Mouse (Mus musculus) limb, embryonic 13.5 days (tissue): ENCODE measurements at regions not wholly inside any gene's neighbourhood (a gene's known extent, or its start where the extent isn't known, plus 50 kb on each side); places are given as distances from the start of the nearest gene placed in this dataset.

Experiments used
- ATAC-seq: fragments of 200-750 bp; cut with Nextera tagmentation; 2 replicates; pipeline ENCODE4 v1.8.0; 2017; ENCODE audit warnings: low read depth, moderate number of reproducible peaks, moderate TSS enrichment; ENCODE audit not compliant: low FRiP score
- H3K27ac ChIP-seq: fragments of 300-500 bp; sonication (generic); 2 replicates; pipeline ENCODE4 v1.5.1; 2015; ENCODE audit warnings: inconsistent platforms, mild to moderate bottlenecking, moderate library complexity
- H3K27me3 ChIP-seq: fragments of 300-500 bp; sonication (generic); 2 replicates; pipeline ENCODE4 v1.6.1; 2015; ENCODE audit warnings: mild to moderate bottlenecking, inconsistent platforms
- H3K36me3 ChIP-seq: fragments of 300-500 bp; sonication (generic); 2 replicates; pipeline ENCODE4 v1.6.1; 2015; ENCODE audit warnings: inconsistent platforms, mild to moderate bottlenecking, moderate library complexity
- H3K4me1 ChIP-seq: fragments of 300-500 bp; sonication (generic); 2 replicates; pipeline ENCODE4 v1.6.1; 2015; ENCODE audit warnings: inconsistent platforms
- H3K4me2 ChIP-seq: fragments of 300-500 bp; sonication (generic); replicated peaks from 2 replicates; pipeline ENCODE4 v1.6.1; 2015; ENCODE audit warnings: inconsistent platforms, mild to moderate bottlenecking, moderate library complexity
- H3K4me3 ChIP-seq: fragments of 300-500 bp; sonication (generic); 2 replicates; pipeline ENCODE4 v1.5.1; 2015; ENCODE audit warnings: moderate library complexity, mild to moderate bottlenecking, inconsistent platforms
- H3K9ac ChIP-seq: fragments of 300-500 bp; sonication (generic); 2 replicates; pipeline ENCODE4 v1.6.1; 2015; ENCODE audit warnings: mild to moderate bottlenecking, inconsistent platforms
- H3K9me3 ChIP-seq: fragments of 300-500 bp; sonication (generic); 2 replicates; pipeline ENCODE4 v1.6.1; 2016; ENCODE audit warnings: inconsistent platforms
- WGBS: fragments of 180-500 bp; shearing (Covaris S2); methylation state at CpG from one replicate; pipeline ENCODE4 v1.1.7; 2015; 5-methylcytosine and 5-hydroxymethylcytosine counted together

DNA sequence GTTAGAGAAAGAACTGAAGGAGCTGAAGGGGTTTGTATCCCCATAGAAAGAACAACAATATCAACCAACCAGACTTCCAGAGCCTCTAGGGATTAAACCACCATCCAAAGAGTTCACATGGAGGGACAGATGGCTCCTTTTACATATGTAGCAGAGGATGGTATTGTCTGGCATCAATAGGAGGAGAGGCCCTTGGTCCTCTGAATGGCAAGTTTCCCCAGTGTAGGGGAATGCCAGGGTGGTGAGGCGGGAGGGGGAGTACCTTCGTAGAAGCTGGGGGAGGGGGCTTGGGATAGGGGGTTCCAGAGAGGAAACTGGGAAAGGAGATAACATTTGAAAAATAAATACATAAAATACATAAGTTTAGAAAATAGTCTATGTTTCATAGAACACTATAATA, 1162.6 kb upstream of the Adgrl4 start:
- H3K27me3 ChIP-seq: 0 out of 2 replicates have a peak, but pooled peaks cover 4% of the 10 kb centered on the region
- no peak for ATAC-seq
- H3K9me3 ChIP-seq: no peaks in the 10 kb centered on the region
- H3K27ac ChIP-seq: no peak overlapping the region
- 0 out of 2 replicates have a peak, but pooled peaks cover 3% of the 10 kb centered on the region for H3K4me1 ChIP-seq
- H3K4me2 ChIP-seq: no peak overlapping the region
- no peak overlapping the region for H3K4me3 ChIP-seq
- WGBS: 83% methylated on average over 2 of the region's 2 CpGs
- no peaks in the 10 kb centered on the region for H3K36me3 ChIP-seq
- no peak overlapping the region for H3K9ac ChIP-seq

- H3K27ac ChIP-seq: no peak overlapping the region
- H3K4me3 ChIP-seq: no peak overlapping the region
- no peak overlapping the region for H3K9ac ChIP-seq
- H3K27me3 ChIP-seq: no peaks in the 10 kb centered on the region
- no peak overlapping the region for H3K4me2 ChIP-seq
- WGBS: 59% methylated on average over 2 of the region's 2 CpGs
- H3K36me3 ChIP-seq: no peaks in the 10 kb centered on the region
- no peaks in the 10 kb centered on the region for H3K9me3 ChIP-seq
- no peak for ATAC-seq
- H3K4me1 ChIP-seq: no peaks in the 10 kb centered on the region
Measured at GRCm38 (mm10) chr3:150296057-150296710, 1141.5 kb upstream of the Adgrl4 start.

- Histone ChIP-seq H3K4me2 (no peak overlapping the region), H3K27ac (no peak overlapping the region), H3K4me3 (no peak overlapping the region), H3K9me3 (no peaks in the 10 kb centered on the region), H3K9ac (no peak overlapping the region), H3K36me3 (no peaks in the 10 kb centered on the region), H3K4me1 (no peaks in the 10 kb centered on the region), H3K27me3 (no peaks in the 10 kb centered on the region)
- ATAC-seq: no peak
- 85% methylated on average over 6 of the region's 6 CpGs for WGBS
Measured at GRCm38 (mm10) chr3:150328811-150329210, 1108.9 kb upstream of the Adgrl4 start.

DNA sequence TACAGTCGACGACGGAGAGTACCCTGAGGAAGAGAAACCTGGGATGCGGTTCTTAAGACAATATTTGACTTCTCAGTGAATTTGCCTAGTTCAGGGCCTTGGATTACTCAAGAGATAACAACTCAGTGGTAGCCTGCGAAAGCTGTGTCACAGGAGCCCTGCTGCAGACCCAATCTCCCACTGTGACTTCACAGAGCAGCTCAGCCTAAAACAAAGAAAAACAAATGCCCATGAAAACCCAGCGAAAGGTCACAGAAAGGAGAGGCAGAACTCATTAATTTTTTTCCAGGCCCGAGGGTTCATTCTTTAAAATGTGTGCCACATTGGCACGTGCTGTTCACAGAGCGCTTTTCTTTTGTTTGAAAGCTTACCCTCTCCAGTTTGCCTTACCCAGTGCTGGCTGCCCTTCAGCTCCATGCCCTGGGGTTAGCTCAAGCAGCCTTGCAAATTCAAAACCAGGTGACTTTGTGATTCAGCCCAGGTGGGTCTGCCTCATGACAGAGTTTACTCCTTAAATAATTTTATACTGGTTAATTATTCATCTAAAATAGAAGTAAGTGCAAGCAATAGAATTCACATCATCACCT, 1085.5 kb upstream of the Adgrl4 start:
- WGBS: 48% methylated on average over 9 of the region's 9 CpGs
- H3K4me3 ChIP-seq: no peak overlapping the region
- peaks cover 5% of the 10 kb centered on the region; the same call in 1 of the 2 replicates for H3K4me1 ChIP-seq
- no peak for ATAC-seq
- no peaks in the 10 kb centered on the region for H3K27me3 ChIP-seq
- no peak overlapping the region; the same call in 1 of the 2 replicates for H3K27ac ChIP-seq
- H3K9me3 ChIP-seq: no peaks in the 10 kb centered on the region
- no peak overlapping the region for H3K4me2 ChIP-seq
- H3K36me3 ChIP-seq: no peaks in the 10 kb centered on the region
- H3K9ac ChIP-seq: no peak overlapping the region

GRCm38 (mm10) chr3:150365766-150366165, 1071.9 kb upstream of the Adgrl4 start:
- H3K27ac ChIP-seq: no peak overlapping the region
- H3K9me3 ChIP-seq: no peaks in the 10 kb centered on the region
- no peaks in the 10 kb centered on the region for H3K4me1 ChIP-seq
- H3K9ac ChIP-seq: no peak overlapping the region
- WGBS: 83% methylated on average over 3 of the region's 3 CpGs
- H3K27me3 ChIP-seq: no peaks in the 10 kb centered on the region
- no peak overlapping the region for H3K4me3 ChIP-seq
- ATAC-seq: no peak
- no peaks in the 10 kb centered on the region for H3K36me3 ChIP-seq
- H3K4me2 ChIP-seq: no peak overlapping the region

DNA sequence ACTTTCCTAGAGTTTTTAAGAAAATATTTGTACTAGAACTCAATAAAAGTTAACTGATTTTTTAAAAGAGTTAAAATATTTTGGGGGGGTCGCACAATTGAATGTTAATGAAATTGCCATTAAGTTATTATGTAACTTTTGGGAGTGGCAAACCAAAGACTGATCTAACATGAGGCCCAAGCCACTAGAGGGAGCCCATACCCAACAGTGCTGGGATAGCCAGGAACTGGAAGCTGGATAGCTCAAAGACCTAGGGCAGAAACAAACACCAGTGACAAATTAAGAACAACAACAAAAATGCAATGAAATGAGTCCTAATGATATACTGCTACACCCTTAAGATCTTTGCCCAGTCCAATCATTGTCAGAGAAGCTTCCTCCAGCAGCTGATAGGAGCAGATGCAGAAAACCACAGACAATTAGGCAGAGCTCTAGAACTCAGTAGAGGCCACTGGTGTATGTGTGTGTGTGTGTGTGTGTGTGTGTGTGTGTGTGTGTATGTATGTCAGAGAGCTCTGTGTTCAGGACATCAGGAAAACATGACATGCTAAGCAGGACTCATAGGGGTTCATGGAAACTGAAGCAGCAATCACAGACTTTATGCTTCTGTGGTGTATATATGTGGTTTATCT, 1052.6 kb upstream of the Adgrl4 start:
- no peaks in the 10 kb centered on the region for H3K4me1 ChIP-seq
- no peak for ATAC-seq
- H3K36me3 ChIP-seq: no peaks in the 10 kb centered on the region
- no peak overlapping the region for H3K4me2 ChIP-seq
- no peak overlapping the region for H3K9ac ChIP-seq
- H3K27ac ChIP-seq: no peak overlapping the region
- H3K27me3 ChIP-seq: no peaks in the 10 kb centered on the region
- H3K4me3 ChIP-seq: no peak overlapping the region
- 20% methylated on average over 1 of the region's 1 CpGs for WGBS
- peaks cover 3% of the 10 kb centered on the region; the same call in 1 of the 2 replicates for H3K9me3 ChIP-seq

GRCm38 (mm10) chr3:150401694-150402301, 1035.9 kb upstream of the Adgrl4 start:
- no peak overlapping the region for H3K4me3 ChIP-seq
- no peak for ATAC-seq
- no peaks in the 10 kb centered on the region for H3K36me3 ChIP-seq
- H3K9me3 ChIP-seq: no peaks in the 10 kb centered on the region
- H3K9ac ChIP-seq: no peak overlapping the region
- H3K4me1 ChIP-seq: no peaks in the 10 kb centered on the region
- H3K4me2 ChIP-seq: no peak overlapping the region
- 90% methylated on average over 2 of the region's 2 CpGs for WGBS
- H3K27ac ChIP-seq: no peak overlapping the region
- H3K27me3 ChIP-seq: no peaks in the 10 kb centered on the region

DNA sequence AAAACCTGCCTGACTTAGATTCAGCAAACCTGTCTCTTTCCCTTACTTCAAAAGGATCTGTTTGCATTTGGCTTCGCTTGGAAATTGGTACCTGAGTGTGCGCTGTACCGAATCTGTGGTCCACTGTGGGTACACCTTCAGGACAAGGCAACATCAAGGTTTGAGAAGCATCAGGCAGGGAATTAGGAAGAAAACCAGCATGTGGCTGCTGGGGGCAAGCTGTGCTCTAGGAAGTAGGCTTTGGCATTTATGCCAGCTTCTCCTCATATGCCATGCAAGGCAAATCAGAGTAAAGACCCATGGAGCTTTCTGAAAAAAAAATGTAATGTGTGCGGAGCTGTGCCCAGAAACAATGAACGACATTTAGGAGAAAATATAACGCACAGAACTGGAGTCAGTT, 1031.6 kb upstream of the Adgrl4 start:
- H3K4me1 ChIP-seq: no peaks in the 10 kb centered on the region
- WGBS: 86% methylated on average over 6 of the region's 6 CpGs
- H3K9me3 ChIP-seq: no peaks in the 10 kb centered on the region
- no peaks in the 10 kb centered on the region for H3K36me3 ChIP-seq
- ATAC-seq: no peak
- no peak overlapping the region for H3K9ac ChIP-seq
- no peaks in the 10 kb centered on the region for H3K27me3 ChIP-seq
- H3K27ac ChIP-seq: no peak overlapping the region
- no peak overlapping the region for H3K4me2 ChIP-seq
- no peak overlapping the region for H3K4me3 ChIP-seq

DNA sequence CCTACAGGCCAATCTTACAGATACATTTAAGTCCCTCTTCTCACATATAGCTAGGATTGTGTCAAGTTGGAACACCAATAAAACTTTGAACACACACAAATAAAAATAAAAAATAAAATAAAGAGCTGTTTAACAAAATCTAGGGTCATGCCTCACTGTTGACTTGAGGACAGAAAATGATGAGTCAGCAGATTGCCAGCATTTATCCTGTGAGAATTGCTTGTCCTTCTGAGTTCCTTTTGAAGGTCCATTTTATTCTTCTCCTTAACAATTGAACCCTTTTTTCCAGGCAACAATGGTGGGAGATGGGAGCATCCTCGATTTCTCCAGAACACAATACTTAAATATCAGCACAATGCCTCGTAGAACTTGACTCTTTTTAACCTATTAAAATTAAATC, 1022.4 kb upstream of the Adgrl4 start:
- 85% methylated on average over 2 of the region's 2 CpGs for WGBS
- ATAC-seq: no peak
- Histone ChIP-seq H3K4me1 (no peaks in the 10 kb centered on the region), H3K9ac (no peak overlapping the region), H3K4me3 (no peak overlapping the region), H3K9me3 (no peaks in the 10 kb centered on the region), H3K4me2 (no peak overlapping the region), H3K27ac (no peak overlapping the region), H3K27me3 (no peaks in the 10 kb centered on the region), H3K36me3 (no peaks in the 10 kb centered on the region)

DNA sequence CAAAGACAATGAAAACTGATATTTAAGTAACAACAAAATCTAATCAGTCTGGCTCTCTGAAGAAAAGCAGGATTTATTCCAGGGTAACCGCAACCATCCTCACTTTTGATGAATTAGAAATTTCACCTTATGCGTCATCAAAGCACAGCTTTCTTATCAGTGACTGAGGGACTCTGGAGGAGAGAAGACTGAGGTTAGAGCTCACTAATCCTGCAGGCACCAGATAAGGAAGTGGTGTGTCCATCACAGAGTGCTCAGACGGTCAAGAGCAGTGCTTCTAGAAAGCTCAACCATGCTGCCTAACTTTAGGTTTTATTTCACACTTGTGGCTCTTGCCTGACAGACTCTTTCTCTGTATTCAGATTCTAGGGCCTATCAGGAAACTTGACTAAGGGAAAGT, 1021.2 kb upstream of the Adgrl4 start:
- H3K9me3 ChIP-seq: no peaks in the 10 kb centered on the region
- H3K9ac ChIP-seq: no peak overlapping the region
- H3K4me1 ChIP-seq: no peaks in the 10 kb centered on the region
- H3K27ac ChIP-seq: no peak overlapping the region
- H3K4me3 ChIP-seq: no peak overlapping the region
- 87% methylated on average over 3 of the region's 3 CpGs for WGBS
- no peak overlapping the region for H3K4me2 ChIP-seq
- ATAC-seq: no peak
- no peaks in the 10 kb centered on the region for H3K36me3 ChIP-seq
- H3K27me3 ChIP-seq: no peaks in the 10 kb centered on the region

DNA sequence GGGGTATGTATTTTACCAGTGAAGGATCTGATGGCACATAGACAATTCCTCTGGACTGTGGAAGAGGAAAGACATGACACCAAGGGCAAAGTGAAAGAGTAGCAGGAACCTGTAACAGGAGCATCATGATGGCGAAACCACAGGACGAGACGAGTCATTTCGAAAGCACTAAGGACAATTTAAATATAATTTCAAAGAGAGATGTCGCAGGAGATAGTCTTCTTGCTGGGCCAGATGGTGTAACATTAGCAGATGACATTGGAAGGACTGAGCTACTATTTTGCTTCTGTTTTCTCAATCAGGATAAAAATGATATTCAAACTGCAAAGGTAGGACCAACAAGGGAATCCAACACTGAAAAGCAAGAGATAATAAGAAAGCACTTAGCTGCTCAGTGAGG, 1009.7 kb upstream of the Adgrl4 start:
- ATAC-seq: no peak
- H3K4me2 ChIP-seq: no peak overlapping the region
- 90% methylated on average over 5 of the region's 5 CpGs for WGBS
- no peaks in the 10 kb centered on the region for H3K9me3 ChIP-seq
- no peaks in the 10 kb centered on the region for H3K27me3 ChIP-seq
- H3K27ac ChIP-seq: no peak overlapping the region
- no peaks in the 10 kb centered on the region for H3K4me1 ChIP-seq
- H3K9ac ChIP-seq: no peak overlapping the region
- H3K4me3 ChIP-seq: no peak overlapping the region
- H3K36me3 ChIP-seq: no peaks in the 10 kb centered on the region

GRCm38 (mm10) chr3:150431291-150431690, 1006.4 kb upstream of the Adgrl4 start:
- no peak overlapping the region for H3K9ac ChIP-seq
- H3K4me1 ChIP-seq: no peaks in the 10 kb centered on the region
- H3K36me3 ChIP-seq: no peaks in the 10 kb centered on the region
- H3K4me3 ChIP-seq: no peak overlapping the region
- no peak for ATAC-seq
- no peak overlapping the region for H3K4me2 ChIP-seq
- H3K27me3 ChIP-seq: no peaks in the 10 kb centered on the region
- no peak overlapping the region for H3K27ac ChIP-seq
- no peaks in the 10 kb centered on the region for H3K9me3 ChIP-seq
- WGBS: 68% methylated on average over 6 of the region's 6 CpGs
